Mouse (Mus musculus): Measurements from ENCODE around the gene Tmem100. TPM values are rescaled to one million over a fixed set of nuclear protein-coding genes. Genes with fewer than 3 reads are reported as not detected.

Gene Tmem100
- polyA plus RNA-seq, 1 experiment, result 0.66 TPM

- Histone ChIP-seq H3K27me3 (ENCODE audit: control insufficient read depth, insufficient read depth, low read length) (no peaks in the 10 kb centered on the region), H3K36me3 (ENCODE audit: control insufficient read depth, insufficient read depth, low read length) (no peaks in the 10 kb centered on the region), H3K4me1 (ENCODE audit: control insufficient read depth, insufficient read depth, insufficient read length, low read length) (peaks cover 1% of the 10 kb centered on the region), H3K27ac (ENCODE audit: insufficient read depth, low read depth, low read length) (0 out of 2 replicates have a peak within 1 kb of the TSS, but pooled peaks have one; percentile 24), H3K4me3 (ENCODE audit: low read depth, low read length) (peak within 1 kb of the TSS; percentile 89)
- 3% methylated on average over 35 of the region's 35 CpGs for WGBS
- TF ChIP-seq POLR2A (IDR thresholded peaks at IDR 0.05; ENCODE audit: low read depth, low read length), result peak; percentile 63
- TF ChIP-seq CTCF (IDR thresholded peaks at IDR 0.05; ENCODE audit: extremely low read depth, insufficient read length, insufficient replicate concordance, low read depth, low read length), result no peak
Observed at GRCm38 (mm10) chr11:90002231-90002986, 27.7 kb upstream of the Tmem100 start, which contains the start of gene Pctp. TSS of gene Pctp (minus strand) at chr11:90002894.

GRCm38 (mm10) chr11:90002987-90003348 is 27.2 kb upstream of the Tmem100 start:
- peak overlapping the region; percentile 89; the same call in 1 of the 2 replicates for H3K4me3 ChIP-seq (ENCODE audit: low read depth, low read length)
- WGBS, result 7% methylated on average over 8 of the region's 8 CpGs
- peaks cover 1% of the 10 kb centered on the region for H3K4me1 ChIP-seq (ENCODE audit: control insufficient read depth, insufficient read depth, insufficient read length, low read length)
- H3K36me3 ChIP-seq (ENCODE audit: control insufficient read depth, insufficient read depth, low read length), result no peaks in the 10 kb centered on the region
- H3K27me3 ChIP-seq (ENCODE audit: control insufficient read depth, insufficient read depth, low read length), result no peaks in the 10 kb centered on the region
- H3K27ac ChIP-seq (ENCODE audit: insufficient read depth, low read depth, low read length), result no peak overlapping the region
- TF ChIP-seq CTCF (IDR thresholded peaks at IDR 0.05; ENCODE audit: extremely low read depth, insufficient read length, insufficient replicate concordance, low read depth, low read length) (no peak), POLR2A (IDR thresholded peaks at IDR 0.05; ENCODE audit: low read depth, low read length) (no peak)

- Histone ChIP-seq H3K27ac (ENCODE audit: insufficient read depth, low read depth, low read length) (no peak overlapping the region), H3K4me1 (ENCODE audit: control insufficient read depth, insufficient read depth, insufficient read length, low read length) (peaks cover 1% of the 10 kb centered on the region), H3K27me3 (ENCODE audit: control insufficient read depth, insufficient read depth, low read length) (no peaks in the 10 kb centered on the region), H3K36me3 (ENCODE audit: control insufficient read depth, insufficient read depth, low read length) (no peaks in the 10 kb centered on the region), H3K4me3 (ENCODE audit: low read depth, low read length) (no peak overlapping the region)
- 75% methylated on average over 4 of the region's 4 CpGs for WGBS
- TF ChIP-seq POLR2A (IDR thresholded peaks at IDR 0.05; ENCODE audit: low read depth, low read length) (no peak), CTCF (IDR thresholded peaks at IDR 0.05; ENCODE audit: extremely low read depth, insufficient read length, insufficient replicate concordance, low read depth, low read length) (no peak)
Observed at GRCm38 (mm10) chr11:90003386-90003785, 26.8 kb upstream of the Tmem100 start.

- WGBS, result 47% methylated on average over 4 of the region's 4 CpGs
- TF ChIP-seq CTCF (IDR thresholded peaks at IDR 0.05; ENCODE audit: extremely low read depth, insufficient read length, insufficient replicate concordance, low read depth, low read length) (no peak), POLR2A (IDR thresholded peaks at IDR 0.05; ENCODE audit: low read depth, low read length) (no peak)
- peaks cover 1% of the 10 kb centered on the region; the same call in 1 of the 2 replicates for H3K4me1 ChIP-seq (ENCODE audit: control insufficient read depth, insufficient read depth, insufficient read length, low read length)
- no peak overlapping the region for H3K27ac ChIP-seq (ENCODE audit: insufficient read depth, low read depth, low read length)
- no peaks in the 10 kb centered on the region for H3K36me3 ChIP-seq (ENCODE audit: control insufficient read depth, insufficient read depth, low read length)
- H3K27me3 ChIP-seq (ENCODE audit: control insufficient read depth, insufficient read depth, low read length), result no peaks in the 10 kb centered on the region
- no peak overlapping the region for H3K4me3 ChIP-seq (ENCODE audit: low read depth, low read length)
Observed at GRCm38 (mm10) chr11:90006111-90006510, 24.0 kb upstream of the Tmem100 start.

GRCm38 (mm10) chr11:90007791-90008531 is 22.2 kb upstream of the Tmem100 start:
- H3K27ac ChIP-seq (ENCODE audit: insufficient read depth, low read depth, low read length), result no peak overlapping the region
- peaks cover 1% of the 10 kb centered on the region; the same call in 1 of the 2 replicates for H3K4me1 ChIP-seq (ENCODE audit: control insufficient read depth, insufficient read depth, insufficient read length, low read length)
- H3K27me3 ChIP-seq (ENCODE audit: control insufficient read depth, insufficient read depth, low read length), result no peaks in the 10 kb centered on the region
- no peaks in the 10 kb centered on the region for H3K36me3 ChIP-seq (ENCODE audit: control insufficient read depth, insufficient read depth, low read length)
- no peak for TF ChIP-seq POLR2A (IDR thresholded peaks at IDR 0.05; ENCODE audit: low read depth, low read length)
- no peak for TF ChIP-seq CTCF (IDR thresholded peaks at IDR 0.05; ENCODE audit: extremely low read depth, insufficient read length, insufficient replicate concordance, low read depth, low read length)
- 19% methylated on average over 7 of the region's 7 CpGs for WGBS
- H3K4me3 ChIP-seq (ENCODE audit: low read depth, low read length), result no peak overlapping the region

GRCm38 (mm10) chr11:90013657-90014056 is 16.5 kb upstream of the Tmem100 start:
- TF ChIP-seq POLR2A (IDR thresholded peaks at IDR 0.05; ENCODE audit: low read depth, low read length), result no peak
- TF ChIP-seq CTCF (IDR thresholded peaks at IDR 0.05; ENCODE audit: extremely low read depth, insufficient read length, insufficient replicate concordance, low read depth, low read length), result no peak
- H3K4me3 ChIP-seq (ENCODE audit: low read depth, low read length), result no peak overlapping the region
- WGBS, result 77% methylated on average over 6 of the region's 6 CpGs

GRCm38 (mm10) chr11:90015281-90015680 is 14.9 kb upstream of the Tmem100 start:
- Histone ChIP-seq H3K27me3 (ENCODE audit: control insufficient read depth, insufficient read depth, low read length) (no peaks in the 10 kb centered on the region), H3K4me3 (ENCODE audit: low read depth, low read length) (no peak overlapping the region), H3K4me1 (ENCODE audit: control insufficient read depth, insufficient read depth, insufficient read length, low read length) (no peaks in the 10 kb centered on the region), H3K27ac (ENCODE audit: insufficient read depth, low read depth, low read length) (no peak overlapping the region), H3K36me3 (ENCODE audit: control insufficient read depth, insufficient read depth, low read length) (no peaks in the 10 kb centered on the region)
- WGBS, result 70% methylated on average over 7 of the region's 7 CpGs
- TF ChIP-seq POLR2A (IDR thresholded peaks at IDR 0.05; ENCODE audit: low read depth, low read length) (no peak), CTCF (IDR thresholded peaks at IDR 0.05; ENCODE audit: extremely low read depth, insufficient read length, insufficient replicate concordance, low read depth, low read length) (no peak)

More at GRCm38 (mm10) chr11:90013657-90014056, 16.5 kb upstream of the Tmem100 start:
- Histone ChIP-seq H3K36me3 (ENCODE audit: control insufficient read depth, insufficient read depth, low read length) (no peaks in the 10 kb centered on the region), H3K4me1 (ENCODE audit: control insufficient read depth, insufficient read depth, insufficient read length, low read length) (no peaks in the 10 kb centered on the region), H3K27me3 (ENCODE audit: control insufficient read depth, insufficient read depth, low read length) (no peaks in the 10 kb centered on the region), H3K27ac (ENCODE audit: insufficient read depth, low read depth, low read length) (no peak overlapping the region)
